Mouse (Mus musculus) cerebellum, postnatal 14 days (tissue): Measurements from ENCODE around the gene Stard3nl.

Source experiments
- DNase-seq, 2 experiments: peaks; one replicate each; pipeline ENCODE4 v3.0.0; 2021; ENCODE audit warnings: mixed read lengths in 2 of 2

Gene Stard3nl

GRCm38 (mm10) chr13:19395688-19396354 lies at the start of gene Stard3nl:
TSS of gene Stard3nl (minus strand) at chr13:19395795.
- peak; percentile 98 to 99 for DNase-seq

GRCm38 (mm10) chr13:19438040-19438439 lies 42.4 kb upstream of the Stard3nl start:
- DNase-seq: peak; percentile 31 to 56

- no peak for DNase-seq
These were observed 34.3 kb upstream of the Stard3nl start for GRCm38 (mm10) chr13:19429812-19430370.

GRCm38 (mm10) chr13:19428076-19428475 lies 32.5 kb upstream of the Stard3nl start:
- no peak for DNase-seq

GRCm38 (mm10) chr13:19424563-19424962 lies 29.0 kb upstream of the Stard3nl start:
- DNase-seq: no peak

GRCm38 (mm10) chr13:19422521-19422920 lies 26.9 kb upstream of the Stard3nl start:
- DNase-seq: no peak

- no peak for DNase-seq
These were observed 22.4 kb upstream of the Stard3nl start for GRCm38 (mm10) chr13:19417885-19418521.

- DNase-seq: no peak
These were observed 20.4 kb upstream of the Stard3nl start for GRCm38 (mm10) chr13:19415894-19416531.

GRCm38 (mm10) chr13:19415337-19415736 lies 19.7 kb upstream of the Stard3nl start:
- no peak for DNase-seq

- no peak for DNase-seq
These were observed 16.8 kb upstream of the Stard3nl start for GRCm38 (mm10) chr13:19412334-19412939.

- no peak for DNase-seq
These were observed 16.3 kb upstream of the Stard3nl start for GRCm38 (mm10) chr13:19411886-19412285.

GRCm38 (mm10) chr13:19410694-19411093 lies 15.1 kb upstream of the Stard3nl start:
- no peak for DNase-seq

GRCm38 (mm10) chr13:19407953-19408352 lies 12.4 kb upstream of the Stard3nl start:
- DNase-seq: no peak

GRCm38 (mm10) chr13:19404623-19405022 lies 9.0 kb upstream of the Stard3nl start:
- no peak for DNase-seq

- DNase-seq: peak in 1 of 2 experiments; percentile 46
These were observed 552 bp downstream of the Stard3nl start for GRCm38 (mm10) chr13:19394798-19395687.

GRCm38 (mm10) chr13:19394171-19394570 lies 1.4 kb downstream of the Stard3nl start:
- DNase-seq: no peak

GRCm38 (mm10) chr13:19393731-19394130 lies 1.9 kb downstream of the Stard3nl start:
- DNase-seq: no peak

GRCm38 (mm10) chr13:19391608-19392007 lies 4.0 kb downstream of the Stard3nl start:
- no peak for DNase-seq

GRCm38 (mm10) chr13:19390296-19390695 lies 5.3 kb downstream of the Stard3nl start:
- peak in 1 of 2 experiments; percentile 44 for DNase-seq

- no peak for DNase-seq
These were observed 5.7 kb downstream of the Stard3nl start for GRCm38 (mm10) chr13:19389896-19390295.

GRCm38 (mm10) chr13:19389434-19389833 lies 6.2 kb downstream of the Stard3nl start:
- DNase-seq: no peak

GRCm38 (mm10) chr13:19385226-19385625 lies 10.4 kb downstream of the Stard3nl start:
- no peak for DNase-seq
